Mouse (Mus musculus): ENCODE measurements around the gene Sept7. TPM values are rescaled to one million over a fixed set of nuclear protein-coding genes. Genes with fewer than 3 reads are reported as not detected.
"Not testable (repeated sequence)": the region's sequence is repeated elsewhere in the genome, so short reads cannot be mapped to it uniquely, and the experiment has no call there.

Sept7 gene
- polyA plus RNA-seq, 1 experiment from 2014 or later, result 390 TPM

DNA sequence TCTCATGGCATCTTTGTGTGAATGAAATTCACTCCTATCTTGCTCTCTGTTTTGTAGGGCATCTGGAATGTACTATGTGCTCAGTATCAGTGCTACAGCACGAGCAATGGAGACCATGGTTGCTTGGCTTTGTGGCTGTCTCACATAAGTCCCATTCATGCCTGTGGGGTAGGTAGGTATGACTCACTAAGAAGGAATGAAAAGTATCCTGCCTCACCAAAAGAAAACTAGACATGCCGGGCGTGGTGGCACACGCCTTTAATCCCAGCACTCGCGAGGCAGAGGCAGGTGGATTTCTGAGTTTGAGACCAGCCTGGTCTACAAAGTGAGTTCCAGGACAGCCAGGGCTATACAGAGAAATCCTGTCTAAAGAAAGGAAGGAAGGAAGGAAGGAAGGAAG, 67.4 kb downstream of the Sept7 start:
- not testable (repeated sequence) for H3K9ac ChIP-seq (replicated peaks; ENCODE audit: low read length); H3K4me1 ChIP-seq (ENCODE audit: control insufficient read depth, insufficient read depth, low read length); DNase-seq (ENCODE audit: low spot score); H3K27ac ChIP-seq (replicated peaks; ENCODE audit: low read depth, low read length); H3K4me3 ChIP-seq (ENCODE audit: low read depth, low read length); H3K4me2 ChIP-seq (ENCODE audit: low read depth, low read length); ATAC-seq (replicated peaks; ENCODE audit: insufficient number of reproducible peaks, low FRiP score, low TSS enrichment, low read depth); H3K27me3 ChIP-seq (ENCODE audit: control insufficient read depth, insufficient read depth, low read length); H3K36me3 ChIP-seq (replicated peaks; ENCODE audit: control insufficient read depth, insufficient read depth, low read depth, low read length); H3K9me3 ChIP-seq (replicated peaks; ENCODE audit: control insufficient read depth, low read length)
- 91% methylated on average over 6 of the region's 6 CpGs for WGBS

DNA sequence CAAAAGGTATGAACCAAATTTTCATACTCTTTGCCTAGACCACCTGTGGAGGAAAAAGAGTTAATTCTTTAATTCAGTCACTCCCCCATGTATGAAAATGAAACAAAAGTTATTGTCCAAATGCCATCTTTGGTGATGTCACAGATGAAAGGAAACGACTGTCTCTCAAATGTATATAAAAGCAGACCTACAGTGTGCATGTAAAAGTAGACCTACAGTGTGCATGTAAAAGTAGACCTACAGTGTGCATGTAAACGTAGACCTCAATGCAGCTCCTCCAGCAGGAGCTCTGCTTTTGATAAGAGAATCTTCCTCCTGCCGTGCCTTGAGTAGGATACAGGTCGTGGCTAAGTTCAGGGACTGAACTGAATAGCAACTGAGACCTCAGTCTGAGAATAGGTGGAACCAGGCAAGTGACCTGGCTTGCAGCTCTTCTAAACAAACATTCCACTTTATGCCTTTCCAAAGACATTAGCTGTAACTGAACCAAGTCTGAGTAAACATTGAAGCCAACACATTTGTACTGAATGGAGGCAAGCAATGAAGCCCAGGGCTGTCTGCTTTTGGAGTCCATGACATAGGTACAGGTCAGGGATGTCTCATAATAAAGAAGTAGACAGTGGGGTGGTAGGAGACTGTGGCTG, 75.6 kb downstream of the Sept7 start:
- Histone ChIP-seq H3K9ac (replicated peaks; ENCODE audit: low read length) (no peak overlapping the region), H3K27me3 (ENCODE audit: control insufficient read depth, insufficient read depth, low read length) (no peaks in the 10 kb centered on the region), H3K36me3 (replicated peaks; ENCODE audit: control insufficient read depth, insufficient read depth, low read depth, low read length) (no peaks in the 10 kb centered on the region), H3K9me3 (replicated peaks; ENCODE audit: control insufficient read depth, low read length) (no peaks in the 10 kb centered on the region), H3K4me1 (ENCODE audit: control insufficient read depth, insufficient read depth, low read length) (no peaks in the 10 kb centered on the region), H3K27ac (replicated peaks; ENCODE audit: low read depth, low read length) (no peak overlapping the region), H3K4me2 (ENCODE audit: low read depth, low read length) (no peak overlapping the region), H3K4me3 (ENCODE audit: low read depth, low read length) (no peak overlapping the region)
- 76% methylated on average over 4 of the region's 4 CpGs for WGBS
- ATAC-seq (replicated peaks; ENCODE audit: insufficient number of reproducible peaks, low FRiP score, low TSS enrichment, low read depth), result no peak
- DNase-seq (ENCODE audit: low spot score), result no peak

DNA sequence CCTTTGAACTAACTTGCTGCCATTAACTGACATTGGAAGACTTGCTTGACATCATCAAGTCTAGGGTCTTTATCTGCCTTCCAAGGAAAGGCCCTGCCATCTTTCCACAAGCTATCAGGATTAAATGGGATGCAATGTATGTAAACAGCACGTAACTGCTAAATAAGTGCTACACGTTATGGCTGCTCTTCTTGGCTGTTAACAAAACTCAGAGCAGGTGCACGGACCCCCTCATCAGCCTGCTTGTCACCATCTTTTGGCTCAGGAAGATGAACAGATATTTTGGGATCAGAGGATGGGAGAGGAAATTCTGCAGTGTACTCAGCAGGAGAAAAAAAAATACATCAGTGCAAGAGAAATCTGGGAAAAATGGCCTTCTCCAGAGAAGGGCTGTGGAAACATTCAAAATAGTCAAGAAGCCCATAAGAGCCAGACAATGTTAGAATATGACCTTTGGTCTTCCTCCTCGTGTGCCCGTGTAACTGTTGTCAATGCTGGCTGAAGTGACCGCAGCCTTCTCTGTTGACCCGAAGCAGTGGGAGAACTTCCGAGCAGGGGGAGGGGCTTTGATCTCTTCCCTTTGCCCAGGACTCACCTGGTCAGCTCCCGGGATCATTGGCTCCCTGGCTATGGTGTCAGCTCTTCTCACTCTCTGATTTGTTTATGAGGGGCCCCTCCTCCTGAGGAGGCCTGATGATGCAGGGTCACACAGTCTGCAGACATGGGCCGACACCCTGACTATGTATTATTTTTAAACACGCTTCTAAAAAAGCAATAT, 76.9 kb downstream of the Sept7 start:
- Histone ChIP-seq H3K4me3 (ENCODE audit: low read depth, low read length) (no peak overlapping the region), H3K4me1 (ENCODE audit: control insufficient read depth, insufficient read depth, low read length) (no peaks in the 10 kb centered on the region), H3K9me3 (replicated peaks; ENCODE audit: control insufficient read depth, low read length) (no peaks in the 10 kb centered on the region), H3K36me3 (replicated peaks; ENCODE audit: control insufficient read depth, insufficient read depth, low read depth, low read length) (no peaks in the 10 kb centered on the region), H3K9ac (replicated peaks; ENCODE audit: low read length) (no peak overlapping the region), H3K27ac (replicated peaks; ENCODE audit: low read depth, low read length) (no peak overlapping the region), H3K4me2 (ENCODE audit: low read depth, low read length) (no peak overlapping the region), H3K27me3 (ENCODE audit: control insufficient read depth, insufficient read depth, low read length) (no peaks in the 10 kb centered on the region)
- DNase-seq (ENCODE audit: low spot score), result no peak
- no peak for ATAC-seq (replicated peaks; ENCODE audit: insufficient number of reproducible peaks, low FRiP score, low TSS enrichment, low read depth)
- 82% methylated on average over 11 of the region's 11 CpGs for WGBS

GRCm38 (mm10) chr9:25337436-25338198, 85.4 kb downstream of the Sept7 start:
- no peak for ATAC-seq (replicated peaks; ENCODE audit: insufficient number of reproducible peaks, low FRiP score, low TSS enrichment, low read depth)
- Histone ChIP-seq H3K27me3 (ENCODE audit: control insufficient read depth, insufficient read depth, low read length) (no peaks in the 10 kb centered on the region), H3K4me2 (ENCODE audit: low read depth, low read length) (no peak overlapping the region), H3K27ac (replicated peaks; ENCODE audit: low read depth, low read length) (no peak overlapping the region), H3K4me3 (ENCODE audit: low read depth, low read length) (no peak overlapping the region), H3K9me3 (replicated peaks; ENCODE audit: control insufficient read depth, low read length) (no peaks in the 10 kb centered on the region), H3K4me1 (ENCODE audit: control insufficient read depth, insufficient read depth, low read length) (no peaks in the 10 kb centered on the region), H3K36me3 (replicated peaks; ENCODE audit: control insufficient read depth, insufficient read depth, low read depth, low read length) (no peaks in the 10 kb centered on the region), H3K9ac (replicated peaks; ENCODE audit: low read length) (no peak overlapping the region)
- WGBS, result 84% methylated on average over 2 of the region's 2 CpGs
- no peak for DNase-seq (ENCODE audit: low spot score)

GRCm38 (mm10) chr9:25340412-25340811, 88.2 kb downstream of the Sept7 start:
- 86% methylated on average over 1 of the region's 1 CpGs for WGBS
- no peak overlapping the region for H3K4me2 ChIP-seq (ENCODE audit: low read depth, low read length)
- ATAC-seq (replicated peaks; ENCODE audit: insufficient number of reproducible peaks, low FRiP score, low TSS enrichment, low read depth), result no peak

DNA sequence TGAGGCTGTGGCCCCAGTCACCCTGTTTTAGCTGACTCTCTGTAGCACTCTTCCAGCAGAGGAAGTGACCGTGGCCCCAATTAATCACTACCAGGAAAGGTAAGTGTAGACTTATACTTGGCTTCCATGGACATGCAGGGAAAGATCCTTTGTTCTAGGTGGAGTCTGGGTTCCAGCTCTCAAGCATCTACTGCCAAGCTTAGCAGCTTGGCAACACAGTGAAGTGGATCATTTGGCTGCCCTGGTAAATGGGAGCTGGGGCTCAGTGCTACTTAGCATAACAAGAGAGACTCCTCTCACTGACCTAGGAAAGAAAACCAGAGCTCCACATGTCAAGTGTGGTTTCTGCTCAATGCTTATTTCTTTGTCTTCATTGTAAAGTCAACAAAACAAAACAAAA, 101.5 kb downstream of the Sept7 start:
- Histone ChIP-seq H3K27me3 (ENCODE audit: control insufficient read depth, insufficient read depth, low read length) (no peaks in the 10 kb centered on the region), H3K4me3 (ENCODE audit: low read depth, low read length) (no peak overlapping the region), H3K4me2 (ENCODE audit: low read depth, low read length) (no peak overlapping the region), H3K9me3 (replicated peaks; ENCODE audit: control insufficient read depth, low read length) (no peaks in the 10 kb centered on the region), H3K4me1 (ENCODE audit: control insufficient read depth, insufficient read depth, low read length) (no peaks in the 10 kb centered on the region), H3K9ac (replicated peaks; ENCODE audit: low read length) (no peak overlapping the region), H3K27ac (replicated peaks; ENCODE audit: low read depth, low read length) (no peak overlapping the region), H3K36me3 (replicated peaks; ENCODE audit: control insufficient read depth, insufficient read depth, low read depth, low read length) (no peaks in the 10 kb centered on the region)
- DNase-seq (ENCODE audit: low spot score) (no peak), ATAC-seq (replicated peaks; ENCODE audit: insufficient number of reproducible peaks, low FRiP score, low TSS enrichment, low read depth) (no peak)
- WGBS, result 71% methylated on average over 1 of the region's 1 CpGs

More at GRCm38 (mm10) chr9:25340412-25340811, 88.2 kb downstream of the Sept7 start:
- H3K27me3 ChIP-seq (ENCODE audit: control insufficient read depth, insufficient read depth, low read length), result no peaks in the 10 kb centered on the region
- DNase-seq (ENCODE audit: low spot score), result no peak
- H3K4me1 ChIP-seq (ENCODE audit: control insufficient read depth, insufficient read depth, low read length), result no peaks in the 10 kb centered on the region
- no peaks in the 10 kb centered on the region for H3K36me3 ChIP-seq (replicated peaks; ENCODE audit: control insufficient read depth, insufficient read depth, low read depth, low read length)
- H3K9me3 ChIP-seq (replicated peaks; ENCODE audit: control insufficient read depth, low read length), result no peaks in the 10 kb centered on the region
- no peak overlapping the region for H3K27ac ChIP-seq (replicated peaks; ENCODE audit: low read depth, low read length)
- H3K4me3 ChIP-seq (ENCODE audit: low read depth, low read length), result no peak overlapping the region
- no peak overlapping the region for H3K9ac ChIP-seq (replicated peaks; ENCODE audit: low read length)

GRCm38 (mm10) chr9:25355806-25356205, 103.6 kb downstream of the Sept7 start:
- Histone ChIP-seq H3K4me3 (ENCODE audit: low read depth, low read length) (no peak overlapping the region), H3K4me2 (ENCODE audit: low read depth, low read length) (no peak overlapping the region), H3K27me3 (ENCODE audit: control insufficient read depth, insufficient read depth, low read length) (no peaks in the 10 kb centered on the region), H3K36me3 (replicated peaks; ENCODE audit: control insufficient read depth, insufficient read depth, low read depth, low read length) (no peaks in the 10 kb centered on the region), H3K27ac (replicated peaks; ENCODE audit: low read depth, low read length) (no peak overlapping the region), H3K9me3 (replicated peaks; ENCODE audit: control insufficient read depth, low read length) (no peaks in the 10 kb centered on the region), H3K4me1 (ENCODE audit: control insufficient read depth, insufficient read depth, low read length) (no peaks in the 10 kb centered on the region), H3K9ac (replicated peaks; ENCODE audit: low read length) (no peak overlapping the region)
- DNase-seq (ENCODE audit: low spot score), result no peak
- WGBS, result 88% methylated on average over 11 of the region's 11 CpGs
- ATAC-seq (replicated peaks; ENCODE audit: insufficient number of reproducible peaks, low FRiP score, low TSS enrichment, low read depth), result no peak

DNA sequence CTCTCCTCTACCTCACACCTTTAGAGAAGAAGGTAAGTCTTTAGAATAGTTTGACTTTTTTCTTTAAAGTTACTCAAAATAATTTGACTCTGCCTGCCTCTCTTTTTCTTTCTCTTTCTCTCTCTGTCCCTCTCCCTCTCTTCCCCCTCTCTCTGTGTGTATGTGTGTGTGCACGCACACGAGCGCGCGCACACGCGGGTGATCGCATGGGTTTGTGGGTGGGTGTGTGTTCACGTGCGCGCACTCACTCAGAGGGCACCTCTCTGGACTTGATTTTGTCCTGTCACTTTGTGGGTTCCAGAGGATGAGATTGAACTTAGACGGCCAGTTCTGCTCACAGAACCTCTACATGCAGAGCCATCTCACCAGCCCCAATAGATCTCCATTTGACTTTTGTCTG, 105.3 kb downstream of the Sept7 start:
- Histone ChIP-seq H3K4me3 (ENCODE audit: low read depth, low read length) (no peak overlapping the region), H3K36me3 (replicated peaks; ENCODE audit: control insufficient read depth, insufficient read depth, low read depth, low read length) (no peaks in the 10 kb centered on the region), H3K9me3 (replicated peaks; ENCODE audit: control insufficient read depth, low read length) (no peaks in the 10 kb centered on the region), H3K9ac (replicated peaks; ENCODE audit: low read length) (no peak overlapping the region), H3K4me2 (ENCODE audit: low read depth, low read length) (no peak overlapping the region), H3K27me3 (ENCODE audit: control insufficient read depth, insufficient read depth, low read length) (no peaks in the 10 kb centered on the region), H3K4me1 (ENCODE audit: control insufficient read depth, insufficient read depth, low read length) (no peaks in the 10 kb centered on the region), H3K27ac (replicated peaks; ENCODE audit: low read depth, low read length) (no peak overlapping the region)
- WGBS, result 96% methylated on average over 12 of the region's 12 CpGs
- no peak for ATAC-seq (replicated peaks; ENCODE audit: insufficient number of reproducible peaks, low FRiP score, low TSS enrichment, low read depth)
- no peak for DNase-seq (ENCODE audit: low spot score)
